Mouse (Mus musculus): ENCODE data around the gene Car12.

The Car12 gene

DNA sequence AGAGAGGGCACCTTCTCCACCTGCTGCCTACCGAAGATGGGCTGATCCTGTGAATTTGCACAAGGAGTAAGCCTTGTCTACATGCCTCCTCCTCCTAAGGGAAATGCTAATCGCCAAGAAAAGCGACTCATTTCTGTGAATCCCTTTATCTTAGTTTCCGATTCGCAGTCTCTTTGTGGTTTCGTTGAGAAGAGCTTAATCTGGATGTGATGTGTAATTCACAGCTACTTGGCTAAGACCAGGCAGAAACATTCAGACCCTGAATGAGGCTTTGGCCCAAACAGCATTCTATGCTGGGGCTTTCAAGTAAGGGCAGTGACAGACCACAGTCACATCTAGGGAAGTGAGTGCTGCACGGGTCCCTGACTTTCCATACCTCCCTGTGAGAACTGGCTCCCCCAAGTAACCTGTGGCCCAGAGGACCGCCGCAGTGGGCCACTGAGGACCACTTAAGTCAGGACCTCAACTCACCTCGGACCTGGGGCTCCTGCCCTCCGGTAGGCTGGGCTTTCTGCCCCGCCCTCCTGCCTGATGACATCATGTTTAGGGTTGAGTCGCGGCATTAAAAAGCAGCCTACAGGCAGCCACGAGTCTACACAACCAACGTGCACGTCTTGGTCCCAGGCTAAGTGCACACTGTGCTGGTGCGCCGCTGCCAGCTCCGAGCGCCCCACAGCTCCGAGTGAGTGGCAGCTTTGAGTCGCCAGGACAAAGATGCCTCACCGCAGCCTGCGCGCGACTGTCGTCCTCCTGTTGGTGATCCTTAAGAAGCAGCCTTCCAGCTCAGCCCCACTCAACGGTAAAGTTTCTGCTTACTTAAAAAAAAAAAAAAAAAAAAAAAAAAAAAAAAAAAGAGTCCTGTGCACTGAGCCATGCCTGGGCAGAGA is at the start of gene Car12:
Car12 (plus strand) TSS at position 552 of the 887 bp plus-strand sequence.
- DNase-seq (ENCODE audit: low read depth, low spot score) = peak; percentile 74

DNA sequence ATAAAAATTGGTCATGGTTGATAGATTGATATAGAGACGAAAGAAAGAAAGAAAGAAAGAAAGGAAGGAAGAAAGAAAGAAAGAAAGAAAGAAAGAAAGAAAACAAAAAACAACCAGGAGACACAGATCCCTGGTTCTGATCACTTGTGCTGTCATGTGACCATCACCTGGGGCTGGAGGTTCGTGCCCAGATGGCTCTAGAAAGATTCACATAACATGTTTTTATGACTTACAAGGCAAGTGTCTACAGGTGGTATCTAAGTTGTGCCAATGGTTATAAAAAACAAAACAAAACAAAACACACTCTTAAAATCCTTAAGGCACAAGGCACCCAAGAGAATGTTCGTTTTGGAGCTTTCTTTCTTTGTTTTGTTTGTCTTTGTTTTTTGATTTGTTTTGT is 49.7 kb upstream of the Car12 start:
- no peak for DNase-seq (ENCODE audit: low read depth, low spot score)

DNA sequence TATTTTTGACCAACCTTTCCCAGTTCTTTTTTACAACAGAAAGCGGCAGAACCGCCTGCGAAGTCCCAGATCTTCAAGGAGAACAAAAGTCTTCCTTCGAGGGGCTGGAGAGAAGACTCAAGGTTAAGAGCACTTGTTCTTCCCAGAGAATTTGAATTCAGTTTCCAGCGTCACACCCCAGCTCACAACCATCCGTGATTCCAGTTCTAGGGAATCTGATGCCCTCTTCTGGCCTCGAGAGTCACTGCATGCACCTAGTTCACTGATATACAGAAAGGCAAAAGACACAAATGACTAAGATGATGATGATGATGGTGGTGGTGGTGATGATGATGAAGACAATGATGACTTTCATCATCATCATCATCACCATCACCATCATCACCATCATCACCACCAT is 48.9 kb upstream of the Car12 start:
- DNase-seq (ENCODE audit: low read depth, low spot score) = no peak

DNA sequence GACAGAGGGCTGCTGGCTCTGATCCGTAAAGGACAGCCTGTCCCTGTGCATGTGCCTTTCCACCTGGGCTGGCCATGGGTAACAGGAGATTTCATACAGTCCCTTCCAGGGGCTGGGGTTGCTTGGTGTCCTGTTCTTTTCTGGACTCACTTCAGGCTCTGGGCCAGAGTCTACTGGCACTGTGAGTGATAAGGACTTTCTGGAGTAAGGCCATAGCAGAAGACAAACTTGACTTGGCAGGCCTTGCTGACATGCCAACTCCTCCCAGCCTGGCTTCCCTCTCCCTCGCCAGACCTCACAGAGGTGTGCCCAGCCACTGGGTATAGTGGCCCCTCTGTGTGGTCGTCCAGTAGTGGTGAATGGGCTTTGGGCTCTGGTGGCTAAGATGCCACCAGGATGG is 47.3 kb upstream of the Car12 start:
- no peak for DNase-seq (ENCODE audit: low read depth, low spot score)

DNA sequence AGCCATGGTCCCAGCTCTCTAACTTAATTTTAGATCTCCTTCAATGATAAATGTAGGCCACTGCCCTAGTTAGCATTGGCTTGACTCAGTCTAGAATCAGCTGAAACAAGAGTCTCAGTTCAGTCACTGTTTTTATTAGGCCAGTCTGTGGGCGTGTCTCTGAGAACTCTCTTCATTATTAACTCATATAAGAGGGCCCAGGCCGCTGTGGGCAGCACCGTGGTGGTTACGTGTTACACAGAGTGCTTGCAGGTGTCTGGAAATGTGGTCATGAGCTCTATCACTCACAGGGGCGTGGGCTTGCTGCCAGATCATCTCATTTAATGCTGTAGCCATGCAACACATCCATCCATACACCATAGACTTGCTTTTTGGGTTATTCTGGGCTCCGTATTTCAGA is 46.4 kb upstream of the Car12 start:
- no peak for DNase-seq (ENCODE audit: low read depth, low spot score)

DNA sequence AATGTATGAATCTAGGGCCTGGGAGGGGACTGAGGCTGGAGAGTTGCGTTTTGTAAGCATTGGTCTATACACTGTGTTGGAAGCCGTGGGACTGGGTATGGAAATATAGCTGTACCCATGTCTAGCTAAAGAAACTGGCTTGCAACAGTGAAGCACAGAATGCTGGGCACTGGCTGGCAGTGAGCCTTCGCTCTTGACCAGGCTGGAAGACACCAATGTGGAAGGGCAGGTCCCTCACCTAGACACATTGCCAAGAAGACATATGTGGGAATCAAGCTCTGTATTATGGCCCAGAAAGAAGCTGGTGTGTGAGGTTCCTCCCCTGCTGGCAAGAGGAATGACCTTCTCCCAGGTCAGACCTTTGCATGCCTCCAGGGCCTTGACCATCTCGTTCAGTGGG is 45.6 kb upstream of the Car12 start:
- DNase-seq (ENCODE audit: low read depth, low spot score) = no peak

DNA sequence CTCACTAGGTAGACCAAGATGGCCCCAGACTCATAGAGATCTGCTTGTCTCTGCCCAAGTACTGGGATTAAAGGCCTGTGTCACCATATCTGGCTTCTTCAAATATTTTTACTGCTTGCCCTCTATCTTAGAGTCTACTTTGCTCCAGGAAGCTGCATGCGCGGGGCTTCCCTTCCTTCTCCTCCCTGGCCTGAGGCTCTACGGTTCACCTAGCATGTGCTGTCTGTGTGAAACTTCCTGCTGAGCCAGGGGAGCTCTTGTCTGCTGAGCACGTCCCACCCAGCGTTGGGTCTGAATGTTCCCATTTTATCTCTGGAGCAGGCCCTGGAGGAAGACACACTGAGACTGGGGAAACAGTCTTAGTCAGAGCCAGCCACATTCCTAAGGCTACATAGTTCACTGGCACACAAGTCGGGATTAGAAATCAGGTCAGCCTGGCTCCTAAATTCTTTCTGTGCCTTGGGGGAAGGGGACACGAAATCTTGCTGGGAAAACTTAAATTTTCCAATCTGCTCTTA is 43.9 kb upstream of the Car12 start:
- no peak for DNase-seq (ENCODE audit: low read depth, low spot score)

DNA sequence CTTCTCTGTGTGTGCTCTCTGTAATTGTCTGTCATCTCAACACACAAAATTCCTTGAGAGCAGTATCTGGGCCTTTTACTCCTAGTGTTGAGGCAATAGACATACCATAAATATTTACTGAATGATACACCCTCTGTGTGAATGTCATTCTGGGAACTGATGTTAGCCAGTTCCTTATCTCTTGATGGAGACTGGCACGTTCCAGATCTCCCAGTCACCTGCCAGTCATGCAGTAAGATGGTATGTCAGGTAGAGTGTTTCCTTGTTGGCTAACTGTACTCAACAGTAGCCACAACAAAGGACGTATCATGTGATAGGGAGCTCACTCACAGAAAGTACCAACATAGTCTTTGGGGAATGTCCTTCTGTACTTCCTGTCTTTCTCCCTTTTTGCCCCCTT is 39.7 kb upstream of the Car12 start:
- DNase-seq (ENCODE audit: low read depth, low spot score) = no peak

DNA sequence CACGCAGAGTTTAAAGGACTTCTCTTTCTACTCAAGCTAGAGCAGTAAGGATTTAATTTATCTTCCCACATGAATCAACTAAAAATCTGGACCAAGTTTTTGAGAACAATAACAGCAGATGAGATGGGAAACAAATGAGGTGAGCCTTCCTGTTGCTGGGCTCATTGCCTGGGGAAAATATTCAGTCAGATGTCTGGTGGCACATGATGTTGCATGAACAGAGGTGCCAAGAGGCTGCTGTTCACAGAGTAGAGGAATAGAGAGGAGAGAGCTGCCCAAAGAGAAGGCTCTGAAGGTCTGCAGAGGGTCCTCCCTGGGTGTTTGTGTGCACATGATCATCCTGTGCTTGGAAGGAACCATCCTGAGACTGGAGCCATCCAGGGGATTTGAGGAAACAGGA is 37.9 kb upstream of the Car12 start:
- no peak for DNase-seq (ENCODE audit: low read depth, low spot score)

DNA sequence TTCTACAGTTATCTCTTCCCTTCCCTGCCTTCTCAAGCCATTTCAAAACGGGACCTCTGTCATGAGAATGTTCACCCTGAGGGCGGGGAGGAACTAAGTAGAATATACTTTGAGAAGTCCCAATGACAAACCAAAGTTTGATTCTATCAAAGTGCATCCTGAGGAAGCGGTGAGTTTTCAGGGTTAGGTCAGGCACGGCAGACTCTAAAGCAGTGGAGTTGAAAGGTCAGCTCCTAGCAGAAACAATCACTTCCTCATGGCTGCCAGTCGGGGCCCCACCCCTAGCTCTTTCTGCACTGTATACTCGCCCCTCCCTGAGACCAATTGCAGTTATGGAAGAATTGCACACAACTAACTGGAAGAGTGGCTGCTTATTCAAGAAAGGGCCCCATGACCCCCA is 33.4 kb upstream of the Car12 start:
- DNase-seq (ENCODE audit: low read depth, low spot score) = no peak

DNA sequence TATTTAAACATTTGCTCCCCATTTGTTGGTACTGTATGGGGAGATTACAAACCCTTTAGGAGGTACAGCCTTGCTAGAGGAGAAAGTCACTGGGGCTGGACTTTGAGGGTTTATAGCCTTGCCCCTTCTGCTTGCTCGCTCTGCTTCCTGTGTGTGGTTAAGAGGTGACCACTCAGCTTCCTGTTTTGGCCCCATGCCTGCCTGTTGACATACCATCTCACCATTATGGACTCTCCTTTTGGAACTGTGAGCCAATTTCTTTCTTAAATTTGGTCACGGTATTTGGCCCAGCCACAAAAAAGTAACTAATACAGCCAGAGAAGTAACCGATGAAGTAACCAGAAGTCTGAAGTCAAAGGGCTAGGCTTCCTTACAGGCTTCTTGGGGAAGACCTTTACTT is 30.7 kb upstream of the Car12 start:
- no peak for DNase-seq (ENCODE audit: low read depth, low spot score)

DNA sequence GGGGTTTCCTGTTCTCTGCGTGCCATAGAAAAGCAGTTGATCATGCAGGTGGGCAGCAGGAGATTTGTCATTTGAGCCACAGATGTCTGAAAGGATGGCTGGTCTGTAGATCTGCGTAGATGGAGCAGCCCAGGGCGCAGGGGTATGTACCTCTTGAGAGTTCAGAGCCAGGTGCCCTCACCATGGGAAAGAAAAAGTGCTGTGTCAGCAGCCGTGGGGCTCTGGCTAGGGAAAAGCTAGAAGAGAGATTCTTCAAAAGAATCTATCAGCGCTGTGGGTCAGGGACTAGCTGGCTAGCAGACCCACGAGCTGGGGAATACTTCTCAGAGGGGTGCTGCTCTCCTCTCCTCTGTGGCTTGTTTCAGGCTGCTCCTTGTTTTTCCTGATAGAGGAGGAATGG is 27.8 kb upstream of the Car12 start:
- no peak for DNase-seq (ENCODE audit: low read depth, low spot score)

DNA sequence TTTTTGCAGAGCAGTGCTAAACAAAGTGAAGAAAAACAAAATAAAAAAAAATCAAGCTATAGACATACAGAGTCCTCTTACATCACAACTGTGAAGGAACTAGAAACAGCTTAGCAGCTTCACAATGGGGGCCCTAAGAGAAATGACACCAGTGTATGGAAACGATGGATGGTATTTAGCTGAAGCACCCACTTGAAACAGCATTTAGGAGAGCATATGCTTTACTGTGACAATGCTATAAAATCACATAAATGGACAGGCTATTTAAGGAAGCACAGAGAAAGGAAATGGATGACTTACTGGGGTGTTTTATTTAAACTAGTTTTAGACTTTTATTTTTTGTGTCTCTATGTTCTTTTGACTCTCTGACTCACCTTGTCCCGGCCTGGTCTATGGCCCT is 25.8 kb upstream of the Car12 start:
- no peak for DNase-seq (ENCODE audit: low read depth, low spot score)

DNA sequence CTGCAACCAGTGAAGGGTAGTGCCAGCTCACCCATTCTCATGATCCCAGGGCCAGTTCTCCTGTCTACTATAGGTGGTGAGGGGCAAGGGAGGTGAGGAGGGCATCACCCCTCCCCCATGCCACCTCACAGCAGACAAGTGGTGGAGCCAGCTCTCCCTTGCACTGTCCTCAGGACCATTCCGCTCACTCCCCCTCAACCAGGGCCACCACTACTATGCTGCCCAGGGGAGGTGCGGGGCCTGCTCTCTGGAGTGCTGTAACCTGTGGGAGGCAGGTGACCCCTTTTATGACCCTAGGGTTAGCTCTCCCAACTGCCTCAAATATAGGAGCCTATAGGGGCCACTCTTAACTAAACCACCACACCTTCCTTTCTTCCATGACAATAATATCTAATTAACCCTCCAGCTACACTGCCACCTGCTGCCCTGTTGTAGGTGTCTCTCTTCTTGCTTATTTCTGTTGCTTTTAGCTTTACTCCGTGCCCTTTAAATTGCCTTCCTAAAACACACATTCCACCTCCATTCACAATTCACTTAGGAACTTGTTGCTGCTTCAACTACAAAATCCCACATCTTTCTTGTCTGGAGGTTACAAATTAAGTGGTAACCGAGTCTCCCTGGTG is 21.7 kb upstream of the Car12 start:
- DNase-seq (ENCODE audit: low read depth, low spot score) = no peak

DNA sequence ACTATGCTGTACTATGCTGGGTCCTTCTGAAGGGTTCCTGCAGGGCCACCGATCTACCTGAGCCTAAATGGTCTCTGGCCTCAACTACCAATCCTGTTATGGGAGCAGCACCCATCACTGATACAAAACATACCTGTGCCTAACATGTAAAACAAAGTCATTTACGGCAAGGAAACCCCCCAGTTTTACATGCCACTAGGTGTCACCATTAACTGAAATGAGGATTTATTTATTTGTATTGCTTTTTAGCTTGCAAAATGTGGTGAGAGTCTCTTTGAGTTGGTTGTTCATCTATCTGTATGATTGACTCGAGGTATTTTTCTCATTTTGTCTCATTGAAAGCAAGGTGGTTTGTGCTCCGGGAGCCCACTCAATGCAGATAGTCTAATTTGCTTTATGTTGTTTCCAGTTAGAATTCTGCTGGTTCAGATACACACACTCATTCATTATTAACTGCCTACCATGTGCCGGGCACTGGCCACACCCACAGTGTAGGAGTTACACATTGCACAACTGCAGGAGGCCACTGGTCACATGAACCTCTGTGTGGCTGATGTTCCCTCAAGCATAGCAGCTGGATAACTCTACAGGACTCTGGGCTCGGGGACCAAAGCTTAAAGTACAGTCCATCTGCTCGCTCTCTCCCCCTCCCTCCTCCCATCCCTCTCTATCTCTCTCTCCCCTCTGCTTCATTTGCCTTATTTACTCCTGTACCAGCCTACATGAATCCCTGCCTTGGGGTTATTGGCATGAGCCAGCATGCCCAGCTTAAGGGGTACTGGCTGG is 15.9 kb upstream of the Car12 start:
- no peak for DNase-seq (ENCODE audit: low read depth, low spot score)

DNA sequence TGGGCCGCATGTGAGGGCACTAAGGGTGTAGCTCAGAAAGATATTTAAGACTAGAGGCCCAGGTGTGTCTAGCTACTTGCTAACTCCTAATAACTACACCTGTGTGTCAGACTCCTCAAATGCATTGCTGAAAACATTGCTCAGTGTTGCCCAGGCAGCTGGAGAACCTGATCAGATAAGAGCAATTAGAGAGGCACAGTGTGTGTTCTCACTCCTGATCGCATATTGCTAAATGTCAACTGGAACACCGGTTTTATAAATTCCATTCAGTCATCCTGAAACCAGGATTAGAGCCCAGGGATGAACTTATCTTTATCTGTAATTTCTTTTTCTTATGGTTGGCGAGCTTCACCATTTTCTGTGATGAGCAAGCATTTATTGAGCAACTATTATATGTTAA is 13.7 kb upstream of the Car12 start:
- DNase-seq (ENCODE audit: low read depth, low spot score) = no peak

DNA sequence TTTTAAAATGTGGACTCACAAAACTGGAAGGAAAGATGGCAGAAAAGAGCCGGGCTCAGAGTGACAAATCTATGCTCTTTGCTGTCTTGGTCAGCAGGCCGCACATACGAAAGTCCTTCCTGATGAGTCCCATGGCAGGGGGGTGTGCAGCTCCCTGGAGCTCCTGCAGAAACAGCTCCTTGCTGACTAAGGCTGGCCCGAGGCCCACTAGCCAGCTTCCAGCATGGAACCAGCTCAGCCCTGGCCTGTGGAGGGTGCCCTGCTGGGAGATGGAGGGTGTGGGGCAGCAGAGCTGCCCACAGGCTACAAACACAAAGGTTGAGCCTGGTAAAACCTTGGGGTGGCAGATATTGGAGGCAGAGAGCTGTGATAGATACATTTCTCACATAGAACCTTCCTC is 10.5 kb upstream of the Car12 start:
- no peak for DNase-seq (ENCODE audit: low read depth, low spot score)

DNA sequence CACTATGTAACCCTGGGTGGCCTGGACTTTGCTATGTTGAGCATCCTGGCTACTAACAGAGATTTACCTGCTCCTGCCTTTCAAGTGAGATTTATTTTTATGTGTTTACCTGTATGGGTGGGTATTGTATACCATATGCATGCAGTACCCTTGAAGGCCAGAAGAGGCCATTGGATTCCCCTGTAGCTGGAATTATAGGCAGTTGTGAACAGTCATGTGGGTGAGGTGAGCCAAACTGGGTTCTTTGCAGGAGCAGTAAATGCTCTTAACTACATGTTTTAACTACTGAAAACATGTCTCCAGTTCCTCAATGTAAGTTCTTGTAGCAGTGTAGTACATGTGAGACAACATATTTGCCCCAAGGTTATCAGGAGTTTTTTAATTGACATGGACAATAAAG is 8.1 kb upstream of the Car12 start:
- DNase-seq (ENCODE audit: low read depth, low spot score) = no peak

DNA sequence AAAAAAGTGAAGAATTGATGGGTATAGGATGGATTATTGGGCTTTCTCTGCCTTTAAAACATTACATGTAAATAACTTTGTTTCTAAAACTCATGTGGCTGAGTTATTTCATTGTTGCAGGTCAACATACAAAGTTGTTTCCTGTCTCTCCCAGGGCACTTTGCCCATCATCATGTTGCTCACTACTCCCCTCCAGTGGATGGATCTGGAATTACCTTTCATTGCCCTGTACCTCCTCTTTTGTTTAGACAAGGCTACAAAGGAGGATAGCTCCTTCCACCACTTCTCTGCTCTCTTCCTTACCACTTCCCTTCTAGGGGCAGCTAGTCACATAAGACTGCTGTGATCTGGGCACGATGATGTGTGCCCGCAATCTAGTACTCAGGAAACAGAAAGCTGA is 7.7 kb upstream of the Car12 start:
- DNase-seq (ENCODE audit: low read depth, low spot score) = peak; percentile 77

DNA sequence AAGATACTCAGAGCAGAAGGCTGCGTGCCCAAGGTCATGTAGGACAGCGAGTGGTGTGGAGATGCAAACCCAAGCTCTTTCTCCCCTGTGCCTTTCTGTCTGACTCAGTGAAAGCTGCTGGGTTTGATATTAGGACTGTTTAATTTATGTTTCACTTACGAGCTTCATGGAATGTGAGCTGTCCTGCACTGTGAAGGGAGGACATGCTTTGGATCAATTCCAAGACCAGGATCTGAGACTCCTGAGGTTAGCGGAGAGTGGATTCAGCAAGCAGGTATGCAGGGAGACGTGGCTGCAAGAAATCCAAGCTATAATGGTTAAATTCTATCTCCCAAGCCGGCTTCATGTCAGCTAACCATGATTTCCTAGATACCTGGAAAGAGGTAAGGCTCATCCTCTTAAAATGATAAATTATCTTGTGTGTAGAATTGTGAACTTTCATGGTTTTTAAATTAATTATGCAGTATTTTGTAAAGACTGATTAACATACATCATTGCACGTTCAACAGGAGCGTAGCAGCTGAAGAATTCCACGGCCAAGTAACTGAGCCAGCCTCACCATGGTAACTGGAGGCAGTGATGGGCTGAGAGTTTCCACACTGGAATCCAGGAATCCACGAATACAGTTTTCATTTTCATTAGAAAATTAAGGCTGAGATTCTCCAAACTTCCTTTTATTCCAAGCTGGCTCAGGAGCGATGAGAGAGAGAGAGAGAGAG is 5.3 kb upstream of the Car12 start:
- no peak for DNase-seq (ENCODE audit: low read depth, low spot score)

DNA sequence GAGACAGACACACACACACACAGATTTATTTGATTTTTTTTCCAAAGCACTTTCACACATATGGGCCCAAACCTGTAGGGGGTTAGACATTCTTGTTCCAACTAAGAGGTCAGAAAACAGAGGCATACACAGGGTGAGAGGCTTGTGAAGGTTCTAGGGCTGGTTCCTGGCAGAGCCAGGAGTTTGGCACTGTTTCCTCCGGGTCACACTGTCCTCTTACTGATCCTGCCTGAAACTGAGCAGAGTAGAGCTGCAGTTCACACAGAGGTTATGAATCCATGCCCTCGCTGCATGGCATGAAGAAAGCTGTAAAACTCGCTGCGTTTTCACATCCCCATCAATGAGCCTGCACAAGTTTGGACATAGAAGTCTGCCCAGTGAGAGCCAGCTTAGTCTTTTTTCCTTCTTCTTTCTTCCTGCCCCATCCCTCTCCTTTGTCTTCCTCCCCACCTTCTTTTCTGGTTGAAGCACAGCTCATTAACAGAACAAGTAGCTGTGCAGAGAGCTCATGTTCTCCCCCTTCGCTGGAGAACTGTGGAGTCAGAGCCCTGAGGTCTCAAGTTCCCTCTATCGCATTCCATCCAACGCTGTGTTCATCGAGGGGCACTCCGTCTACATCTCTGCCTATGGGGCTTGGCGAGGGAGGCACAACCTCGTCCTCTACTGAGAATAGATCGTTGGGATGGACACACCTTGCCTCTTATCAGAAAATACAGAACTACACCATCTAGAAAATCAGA is 4.5 kb upstream of the Car12 start:
- no peak for DNase-seq (ENCODE audit: low read depth, low spot score)

Measured in forelimb bud, embryonic 11.5 days (tissue).